Comparison of ENCODE assay signal across 9 mouse cellular contexts in the genomic region with DNA sequence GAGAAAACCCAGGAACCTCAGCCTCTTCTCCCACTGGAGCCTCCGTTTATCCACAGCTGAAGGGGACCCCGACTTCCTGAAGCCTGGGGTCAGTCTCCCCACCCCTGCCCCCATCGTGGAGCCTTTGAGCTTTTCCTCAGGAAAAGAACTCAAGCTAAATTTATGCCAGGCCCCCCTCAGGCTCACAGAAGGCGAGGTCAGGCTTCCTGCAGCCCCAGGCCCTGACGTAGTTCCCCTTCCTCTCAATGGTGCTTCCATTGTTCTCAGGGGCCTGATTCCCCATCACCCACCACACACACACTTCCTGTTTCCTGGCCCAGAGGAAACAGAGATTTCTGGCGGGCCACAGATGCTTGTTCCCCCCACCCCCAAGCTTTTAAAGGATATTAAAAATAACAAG. TPM values are rescaled to one million over a fixed set of nuclear protein-coding genes. Genes with fewer than 3 reads are reported as not detected.
DNase-seq lines count a peak whose midpoint lies in the region; ATAC-seq and TF ChIP-seq lines count a peak whose summit lies in the region.
"Had no signal": no experiment of that assay in that cellular context is flagged by ENCODE, and none has a peak within 500 bp of the region (broad histone marks: within the 10 kb centered on the region; RNA-seq: fewer than 3 reads in every experiment).

No protein-coding gene starts in this region.

- H3K4me1 ChIP-seq in limb, embryonic 12.5 days (replicated peaks): peaks cover 11% of the 10 kb centered on the region
- H3K4me1 ChIP-seq in midbrain, postnatal 0 days (ENCODE audit: insufficient read depth, low read length): no peaks in the 10 kb centered on the region
- H3K4me1 ChIP-seq in forebrain, embryonic 12.5 days: peaks cover 24% of the 10 kb centered on the region

- 43% methylated on average over 6 of the region's 6 CpGs for WGBS in limb, embryonic 12.5 days
- 47% methylated on average over 6 of the region's 6 CpGs for WGBS in midbrain, postnatal 0 days
- WGBS in forebrain, embryonic 12.5 days: 59% methylated on average over 6 of the region's 6 CpGs

- H3K9ac ChIP-seq in limb, embryonic 12.5 days (replicated peaks): no peak overlapping the region; the same call in 1 of the 2 replicates
- no peak overlapping the region for H3K9ac ChIP-seq in midbrain, postnatal 0 days (replicated peaks; ENCODE audit: low read length, poor library complexity, severe bottlenecking)
- no peak overlapping the region for H3K9ac ChIP-seq in forebrain, embryonic 12.5 days

- H3K27me3 ChIP-seq in limb, embryonic 12.5 days: 0 out of 2 replicates have a peak, but pooled peaks cover under 1% of the 10 kb centered on the region
- H3K27me3 ChIP-seq in midbrain, postnatal 0 days (ENCODE audit: insufficient read depth, low read length): no peaks in the 10 kb centered on the region
- 0 out of 2 replicates have a peak, but pooled peaks cover 1% of the 10 kb centered on the region for H3K27me3 ChIP-seq in forebrain, embryonic 12.5 days

- no peak overlapping the region for H3K4me3 ChIP-seq in limb, embryonic 12.5 days (replicated peaks)
- no peak overlapping the region for H3K4me3 ChIP-seq in midbrain, postnatal 0 days (ENCODE audit: low read depth, low read length)
- H3K4me3 ChIP-seq in forebrain, embryonic 12.5 days (replicated peaks): no peak overlapping the region

- H3K4me2 ChIP-seq in limb, embryonic 12.5 days: no peak overlapping the region
- H3K4me2 ChIP-seq in midbrain, postnatal 0 days (ENCODE audit: low read depth, low read length, poor library complexity, severe bottlenecking): no peak overlapping the region
- no peak overlapping the region for H3K4me2 ChIP-seq in forebrain, embryonic 12.5 days

- TF ChIP-seq CTCF in midbrain, postnatal 0 days (IDR thresholded peaks at IDR 0.05): no peak

- no peaks in the 10 kb centered on the region for H3K36me3 ChIP-seq in limb, embryonic 12.5 days
- H3K36me3 ChIP-seq in midbrain, postnatal 0 days (ENCODE audit: insufficient read depth, low read length): no peaks in the 10 kb centered on the region
- no peaks in the 10 kb centered on the region for H3K36me3 ChIP-seq in forebrain, embryonic 12.5 days (replicated peaks)

- no peaks in the 10 kb centered on the region for H3K9me3 ChIP-seq in limb, embryonic 12.5 days
- no peaks in the 10 kb centered on the region for H3K9me3 ChIP-seq in midbrain, postnatal 0 days (ENCODE audit: low read length)
- no peaks in the 10 kb centered on the region for H3K9me3 ChIP-seq in forebrain, embryonic 12.5 days

- ATAC-seq in limb, embryonic 12.5 days (ENCODE audit: insufficient number of reproducible peaks, insufficient read depth, low FRiP score, low TSS enrichment, low read depth): no peak
- no peak for ATAC-seq in midbrain, postnatal 0 days (ENCODE audit: low FRiP score)
- ATAC-seq in forebrain, embryonic 12.5 days (ENCODE audit: low FRiP score): no peak
- ATAC-seq in erythroblast, adult 5-6 weeks (replicated peaks; ENCODE audit: low FRiP score, poor library complexity, severe bottlenecking): no peak

- DNase-seq in A20 (ENCODE audit: low read depth, low spot score): peak; percentile 10
- DNase-seq in adrenal gland, postnatal 10 days: peak; percentile 56
- DNase-seq in heart, postnatal 10 days: peak; percentile 73 to 75
- no peak for DNase-seq in midbrain, postnatal 0 days (ENCODE audit: low spot score)
- DNase-seq in thymus, postnatal 36 days: no peak

- peak overlapping the region; percentile 64 for H3K27ac ChIP-seq in limb, embryonic 12.5 days
- H3K27ac ChIP-seq in midbrain, postnatal 0 days (ENCODE audit: low read depth, low read length): peak overlapping the region; percentile 27; the same call in 1 of the 2 replicates
- H3K27ac ChIP-seq in forebrain, embryonic 12.5 days: no peak overlapping the region

- intact Hi-C loops in heart, postnatal 10 days (cut with DNase I): no loop called here

RNA-seq across cellular contexts. Expression of gene Egfl7, which starts 1.4 kb away (rescaled TPM):
- total RNA-seq in adrenal gland, postnatal 10 days (2021): 100 to 1,000 TPM; 210 to 304 TPM
- total RNA-seq in heart, postnatal 10 days (2021): 100 to 1,000 TPM; 325 to 346 TPM
- polyA plus RNA-seq in limb, embryonic 12.5 days (2016; fragmentation: Nextera tagmentation; extraction: Ambion mirVana): 77.4 and 82.1 TPM in 2 replicates
- 69.9 and 83.0 TPM in 2 replicates for total RNA-seq in midbrain, postnatal 0 days (2014; rRNA removed)
- 63.2 and 70.9 TPM in 2 replicates for polyA plus RNA-seq in midbrain, postnatal 0 days (2015; fragmentation: Nextera tagmentation; extraction: Ambion mirVana)
- 47.9 and 54.9 TPM in 2 replicates for polyA plus RNA-seq in forebrain, embryonic 12.5 days (2016; fragmentation: Nextera tagmentation; extraction: Ambion mirVana)
- total RNA-seq in erythroblast, adult 5-6 weeks (2015; ENCODE audit: low replicate concordance): 7.5 TPM in 1 of 2 replicates, not detected in the other
- total RNA-seq in erythroblast, adult 5-6 weeks (2017; ENCODE audit: low replicate concordance): 4.9 and 8.2 TPM in 2 replicates

RNA-seq across cellular contexts. Expression of gene Gm20532, which starts 8.1 kb away (rescaled TPM):
- total RNA-seq in adrenal gland, postnatal 10 days (2021): not detected
- total RNA-seq in heart, postnatal 10 days (2021): under 1 TPM in 1 of 2 experiments, not detected in 1; 0.36 TPM
- polyA plus RNA-seq in limb, embryonic 12.5 days (2016; fragmentation: Nextera tagmentation; extraction: Ambion mirVana): 0.31 TPM in 1 of 2 replicates, not detected in the other
- total RNA-seq in midbrain, postnatal 0 days (2014; rRNA removed): not detected in 2 replicates
- polyA plus RNA-seq in midbrain, postnatal 0 days (2015; fragmentation: Nextera tagmentation; extraction: Ambion mirVana): 0.25 TPM in 1 of 2 replicates, not detected in the other
- polyA plus RNA-seq in forebrain, embryonic 12.5 days (2016; fragmentation: Nextera tagmentation; extraction: Ambion mirVana): not detected in 2 replicates
- total RNA-seq in erythroblast, adult 5-6 weeks (2015; ENCODE audit: low replicate concordance): not detected in 2 replicates
- total RNA-seq in erythroblast, adult 5-6 weeks (2017; ENCODE audit: low replicate concordance): not detected in 2 replicates
- polyA plus RNA-seq: small intestine, adult 2 months had no signal

RNA-seq across cellular contexts. Expression of gene Agpat2, which starts 25.8 kb away (rescaled TPM):
- 100 to 1,000 TPM; 333 to 433 TPM for total RNA-seq in adrenal gland, postnatal 10 days (2021)
- total RNA-seq in heart, postnatal 10 days (2021): 10 to 100 TPM; 53.3 to 78.7 TPM
- 17.1 and 18.4 TPM in 2 replicates for polyA plus RNA-seq in limb, embryonic 12.5 days (2016; fragmentation: Nextera tagmentation; extraction: Ambion mirVana)
- 6.4 and 8.4 TPM in 2 replicates for total RNA-seq in midbrain, postnatal 0 days (2014; rRNA removed)
- polyA plus RNA-seq in midbrain, postnatal 0 days (2015; fragmentation: Nextera tagmentation; extraction: Ambion mirVana): 5.0 and 6.3 TPM in 2 replicates
- polyA plus RNA-seq in forebrain, embryonic 12.5 days (2016; fragmentation: Nextera tagmentation; extraction: Ambion mirVana): 5.4 and 6.7 TPM in 2 replicates
- 17.1 and 32.7 TPM in 2 replicates for total RNA-seq in erythroblast, adult 5-6 weeks (2015; ENCODE audit: low replicate concordance)
- total RNA-seq in erythroblast, adult 5-6 weeks (2017; ENCODE audit: low replicate concordance): 23.0 and 24.4 TPM in 2 replicates

RNA-seq across cellular contexts. Expression of gene Fam69b, which starts 49.9 kb away (rescaled TPM):
- 10 to 100 TPM in 1 of 2 experiments, 1 to 10 TPM in 1; 9.1 to 17.1 TPM for total RNA-seq in adrenal gland, postnatal 10 days (2021)
- total RNA-seq in heart, postnatal 10 days (2021): 10 to 100 TPM; 13.8 to 16.8 TPM
- polyA plus RNA-seq in limb, embryonic 12.5 days (2016; fragmentation: Nextera tagmentation; extraction: Ambion mirVana): 61.7 and 66.3 TPM in 2 replicates
- 237 and 261 TPM in 2 replicates for total RNA-seq in midbrain, postnatal 0 days (2014; rRNA removed)
- polyA plus RNA-seq in midbrain, postnatal 0 days (2015; fragmentation: Nextera tagmentation; extraction: Ambion mirVana): 155 and 162 TPM in 2 replicates
- polyA plus RNA-seq in forebrain, embryonic 12.5 days (2016; fragmentation: Nextera tagmentation; extraction: Ambion mirVana): 67.1 and 67.2 TPM in 2 replicates
- total RNA-seq in erythroblast, adult 5-6 weeks (2015; ENCODE audit: low replicate concordance): not detected in 2 replicates
- total RNA-seq in erythroblast, adult 5-6 weeks (2017; ENCODE audit: low replicate concordance): 0.34 TPM in 1 of 2 replicates, not detected in the other

Comparison
In these comparisons a context has a peak if more than half of its experiments do, and no peak if none do; other contexts are left out.
1. DNase-seq: peak in A20 (single experiment), adrenal gland, postnatal 10 days (single experiment) and heart, postnatal 10 days (2 of 2); none in midbrain, postnatal 0 days (single experiment) and thymus, postnatal 36 days (0 of 2).
2. RNA of gene Agpat2, which starts 25.8 kb away (total RNA-seq): 333 to 433 TPM in adrenal gland, postnatal 10 days; 53.3 to 78.7 TPM in heart, postnatal 10 days, 17.1 to 32.7 TPM in erythroblast, adult 5-6 weeks and 6.4 to 8.4 TPM in midbrain, postnatal 0 days; every median in the first group is over 4 times any median in the second.